Mouse (Mus musculus) left cerebral cortex, adult 8-10 months (tissue): ENCODE data around the gene Dmrtb1. TPM values are rescaled to one million over a fixed set of nuclear protein-coding genes. Genes with fewer than 3 reads are reported as not detected.

Experiments
- DNase-seq, 2 experiments: peaks; one replicate each; pipeline ENCODE4 v3.0.0; 2022; ENCODE audit warnings: low spot score in 2 of 2
- total RNA-seq, 4 experiments: library from RNA; stranded (reverse); gene quantifications; 2 replicates each; pipeline ENCODE4 v1.2.4; 2022

Dmrtb1 gene
- total RNA-seq, 4 experiments from 2014 or later = 0.27 to 1.0 (median 0.62) TPM

- DNase-seq = no peak
These were observed 2.8 kb downstream of the Dmrtb1 start for GRCm38 (mm10) chr4:107681099-107681849.

DNA sequence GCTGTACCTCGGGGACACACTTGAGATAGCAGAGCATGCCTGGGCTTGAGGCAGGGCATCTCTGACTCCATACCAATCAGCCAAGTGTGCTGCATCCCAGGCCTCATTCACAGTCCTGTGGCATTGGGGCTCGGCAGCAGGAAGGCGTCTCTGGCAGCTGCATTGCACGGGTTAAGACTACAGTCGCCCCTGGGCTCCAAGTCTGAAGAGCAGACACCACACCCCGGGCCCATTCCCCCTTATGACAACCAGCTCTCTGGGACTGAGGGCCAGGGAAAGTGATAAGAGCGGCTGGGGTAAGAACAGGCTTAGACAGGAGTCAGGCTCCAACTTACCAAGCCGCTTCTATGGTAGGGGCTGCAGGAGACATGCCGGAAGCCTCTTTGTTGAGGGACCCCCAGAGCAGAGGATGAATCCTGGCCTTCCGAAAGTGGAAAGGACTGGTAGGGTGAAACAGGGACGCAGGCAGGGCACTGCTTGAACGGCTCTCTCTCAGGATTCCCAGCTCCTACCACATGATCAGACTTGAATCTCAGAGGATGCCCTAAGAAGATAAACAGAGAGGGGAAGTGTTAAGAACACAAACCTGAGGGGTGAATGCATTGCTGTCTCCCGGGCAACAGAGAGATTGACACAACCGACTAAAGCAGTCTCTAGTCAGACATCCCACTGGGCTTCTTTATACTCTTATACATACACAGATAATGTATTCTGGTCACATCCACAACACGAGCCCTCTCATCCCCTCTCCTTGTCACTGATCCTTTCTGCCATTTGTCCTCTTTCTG is 3.5 kb downstream of the Dmrtb1 start:
- DNase-seq = no peak

- no peak for DNase-seq
These were observed 8.4 kb downstream of the Dmrtb1 start for GRCm38 (mm10) chr4:107675645-107676044.

DNA sequence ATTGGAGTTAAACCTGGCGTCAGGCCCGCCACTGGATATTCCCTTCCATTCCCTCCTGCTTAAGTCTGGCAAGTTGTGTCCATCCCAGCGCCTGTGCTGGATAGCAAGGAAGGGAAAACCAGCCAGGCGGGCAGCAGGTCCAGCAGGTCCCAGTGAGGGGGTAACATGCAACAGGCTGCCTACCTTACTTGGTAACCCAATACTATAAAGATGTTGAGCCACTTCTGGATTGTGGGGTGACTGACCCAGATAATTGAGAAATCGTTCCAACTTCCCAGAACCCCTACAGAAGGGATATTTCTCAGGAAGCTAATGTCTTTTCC is 9.7 kb downstream of the Dmrtb1 start:
- DNase-seq = no peak

DNA sequence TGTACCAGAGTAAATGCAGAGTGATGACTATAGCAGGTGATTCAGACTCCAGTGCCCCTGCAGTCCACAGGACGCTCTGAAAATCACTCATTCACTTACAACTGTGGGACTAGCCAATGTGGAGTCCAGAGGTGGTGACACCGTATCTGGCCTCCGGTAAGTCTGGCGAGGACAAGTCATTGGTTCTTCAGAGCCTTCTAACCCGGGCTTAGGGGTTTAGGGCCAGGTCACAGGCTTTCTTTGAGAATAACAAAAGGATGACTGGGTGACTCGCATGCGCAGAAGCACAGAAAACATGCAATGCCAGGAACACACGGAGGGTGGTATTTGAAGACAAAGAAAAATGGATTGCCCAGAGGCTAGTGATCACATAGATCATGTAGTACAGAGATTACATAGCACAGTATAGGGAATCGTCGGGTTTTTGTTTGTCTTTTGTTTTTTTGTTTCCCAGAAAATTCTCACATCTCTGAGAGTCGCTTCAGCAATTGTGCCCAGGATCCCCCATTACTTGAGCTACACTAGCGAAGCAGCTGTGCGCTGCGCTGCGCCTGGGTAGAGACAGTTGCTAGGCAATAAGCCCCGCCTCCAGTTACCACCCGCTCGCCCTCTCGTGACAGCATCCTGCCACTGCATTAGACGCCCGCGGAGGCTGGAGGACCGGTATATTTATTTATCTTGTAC is 10.2 kb downstream of the Dmrtb1 start:
- DNase-seq = peak; percentile 69 to 78

- DNase-seq = no peak
These were observed 13.3 kb downstream of the Dmrtb1 start for GRCm38 (mm10) chr4:107670731-107671130.

- DNase-seq = no peak
These were observed 15.5 kb downstream of the Dmrtb1 start for GRCm38 (mm10) chr4:107668514-107668913.

DNA sequence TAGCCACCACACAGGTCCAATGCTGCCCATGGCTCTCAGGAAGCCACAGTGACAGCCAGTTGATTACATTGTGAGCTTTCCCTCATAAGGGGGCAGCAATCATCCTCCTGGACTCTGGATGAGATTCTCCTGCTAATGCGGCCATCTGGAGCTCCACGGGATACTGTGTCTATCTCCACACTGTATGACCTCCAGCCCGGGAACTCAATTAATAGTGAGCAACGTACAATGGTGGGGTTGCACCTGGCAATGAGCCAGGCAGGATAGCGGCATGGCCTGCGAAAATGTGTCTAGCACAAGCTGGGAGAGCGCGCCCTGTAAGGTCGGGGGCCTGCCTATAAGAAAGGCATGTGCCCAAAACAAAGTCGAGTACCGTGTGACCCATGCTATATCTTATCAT is 23.4 kb downstream of the Dmrtb1 start:
- no peak for DNase-seq

- no peak for DNase-seq
These were observed 30.8 kb downstream of the Dmrtb1 start for GRCm38 (mm10) chr4:107653280-107653643.

DNA sequence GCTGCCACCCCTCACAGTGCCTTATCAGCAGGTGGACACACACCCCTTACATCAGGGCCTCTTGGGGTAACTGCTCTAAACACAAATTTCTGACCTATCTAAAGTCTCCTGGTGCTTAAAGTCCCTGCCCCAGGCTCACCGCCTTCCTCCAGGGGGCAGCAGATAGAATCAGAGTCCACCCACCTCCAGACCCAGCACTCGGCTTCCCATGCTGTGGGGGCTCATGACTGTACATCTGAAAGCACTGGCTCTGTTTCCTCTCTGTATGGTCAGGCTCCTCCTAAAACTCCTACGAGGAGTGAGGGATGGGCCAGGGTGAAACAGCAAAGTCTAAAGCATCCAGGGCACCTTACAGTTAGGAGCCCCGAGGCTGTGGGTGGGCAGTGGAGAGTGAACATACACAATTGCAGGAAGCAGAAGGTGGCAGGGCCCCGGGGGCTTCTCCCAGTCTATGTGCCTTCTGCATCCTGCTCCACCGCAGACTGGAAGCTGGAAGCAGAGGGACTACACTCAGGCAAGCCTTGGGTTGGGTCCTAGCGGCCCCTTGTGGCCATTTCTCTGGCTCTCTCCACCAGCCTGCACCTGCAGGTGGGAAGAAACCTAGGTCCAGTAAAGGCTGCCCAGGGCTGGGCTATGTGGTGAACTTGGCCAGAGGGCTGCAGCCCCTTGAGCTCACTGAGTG is 31.3 kb downstream of the Dmrtb1 start:
- peak; percentile 59 to 67 for DNase-seq

DNA sequence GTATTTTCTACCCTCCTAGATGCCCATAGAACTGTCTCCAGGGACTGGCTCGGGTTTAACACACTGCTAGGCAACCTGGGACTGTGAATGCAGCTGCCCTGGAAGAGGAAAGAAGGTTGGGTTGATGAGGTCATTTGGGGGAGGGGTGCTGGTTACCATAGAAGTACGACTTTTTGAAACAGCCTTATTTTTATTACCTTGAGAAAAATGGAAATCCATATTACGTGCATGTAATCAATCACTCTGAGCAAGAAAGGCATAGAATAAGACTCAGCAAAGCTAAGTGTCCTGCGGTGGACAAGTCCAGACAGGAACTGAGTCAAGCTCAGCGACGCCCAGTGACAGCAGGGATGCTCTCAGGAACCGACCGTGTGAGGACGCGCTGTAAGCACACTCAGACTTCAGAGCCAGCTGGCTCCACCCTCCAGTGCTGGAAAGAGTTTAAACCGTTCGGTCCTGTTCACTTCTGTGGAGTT is 33.0 kb downstream of the Dmrtb1 start:
- no peak for DNase-seq

GRCm38 (mm10) chr4:107648959-107649485 is 35.0 kb downstream of the Dmrtb1 start:
- no peak for DNase-seq

- no peak for DNase-seq
These were observed 42.4 kb downstream of the Dmrtb1 start for GRCm38 (mm10) chr4:107641624-107642023.

DNA sequence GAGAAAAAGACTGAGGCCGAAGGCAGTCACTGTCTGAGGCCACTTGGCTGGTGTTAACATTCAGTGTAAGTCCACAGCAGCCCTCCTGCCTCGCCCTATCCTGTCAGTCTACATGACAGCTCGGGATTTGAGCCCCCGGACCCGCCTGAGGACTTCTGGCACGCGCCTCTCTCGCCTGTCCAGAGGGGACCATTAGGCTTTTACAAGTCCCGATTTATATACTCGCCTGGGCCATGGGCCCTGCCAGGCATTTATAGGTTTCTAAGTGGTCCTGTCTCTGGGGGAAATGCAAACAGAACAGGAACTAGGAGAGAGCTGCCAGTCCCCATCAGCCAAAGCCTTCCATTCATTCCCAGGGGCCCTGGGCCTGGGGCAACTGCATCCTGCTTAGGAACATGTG is 45.7 kb downstream of the Dmrtb1 start:
- no peak for DNase-seq

DNA sequence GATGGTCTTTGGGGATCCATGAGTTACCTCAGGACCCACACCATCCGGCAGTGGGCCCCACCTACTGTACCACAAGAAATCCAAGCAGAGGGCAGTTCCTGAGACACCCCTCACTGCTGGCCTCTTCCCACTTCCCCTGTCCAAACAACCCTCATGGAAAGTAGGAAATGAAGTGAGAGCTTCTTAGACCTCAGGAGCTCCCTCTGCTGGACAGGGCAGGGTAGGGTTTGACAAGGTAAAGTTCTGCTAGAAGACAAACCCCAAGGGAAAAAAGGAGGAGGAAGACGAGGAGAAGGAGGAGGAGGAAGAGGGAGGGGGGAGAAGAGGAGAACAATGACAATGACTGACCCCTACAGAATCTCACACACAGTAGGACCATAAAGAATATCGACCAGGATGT is 46.4 kb downstream of the Dmrtb1 start:
- no peak for DNase-seq

DNA sequence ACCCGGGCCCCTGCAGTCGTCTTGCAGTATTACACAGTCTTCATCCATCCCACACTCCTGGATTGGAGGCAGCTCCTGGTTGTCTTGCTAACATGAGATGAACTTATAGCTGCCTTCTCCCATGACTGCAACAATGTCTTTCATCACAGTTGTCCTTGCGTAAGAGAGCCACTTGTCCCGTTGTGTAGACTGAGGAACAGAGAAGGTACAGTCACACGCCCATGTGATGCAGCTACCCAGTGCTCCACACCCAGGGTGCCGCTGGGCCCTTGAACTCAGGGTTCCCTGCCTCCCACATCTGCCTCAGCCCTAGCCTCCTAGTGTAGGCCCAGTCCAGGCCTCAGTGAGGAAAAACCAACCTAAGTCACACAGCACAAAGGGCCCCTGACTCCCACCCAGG is 47.9 kb downstream of the Dmrtb1 start:
- DNase-seq = no peak

- no peak for DNase-seq
These were observed 49.4 kb downstream of the Dmrtb1 start for GRCm38 (mm10) chr4:107634631-107635030.

GRCm38 (mm10) chr4:107628921-107629411 is 55.1 kb downstream of the Dmrtb1 start:
- DNase-seq = no peak

- no peak for DNase-seq
These were observed 55.8 kb downstream of the Dmrtb1 start for GRCm38 (mm10) chr4:107628226-107628625.
